Mouse (Mus musculus): ENCODE data around the gene Snx20.
"Not testable (repeated sequence)": the region's sequence is repeated elsewhere in the genome, so short reads cannot be mapped to it uniquely, and the experiment has no call there.

Snx20 gene

GRCm38 (mm10) chr8:88635474-88636397, at the start of gene Snx20:
Gene Snx20, minus strand, starts transcription at chr8:88636128.
- peak; percentile 53 for DNase-seq

GRCm38 (mm10) chr8:88683656-88684289, 47.8 kb upstream of the Snx20 start:
- DNase-seq = no peak

- DNase-seq = no peak
Measured at GRCm38 (mm10) chr8:88681046-88681445, 45.1 kb upstream of the Snx20 start.

GRCm38 (mm10) chr8:88680566-88680965, 44.6 kb upstream of the Snx20 start:
- no peak for DNase-seq

- no peak for DNase-seq
Measured at GRCm38 (mm10) chr8:88677071-88677470, 41.1 kb upstream of the Snx20 start.

GRCm38 (mm10) chr8:88675372-88676165, 39.6 kb upstream of the Snx20 start:
- no peak for DNase-seq

- DNase-seq = no peak
Measured at GRCm38 (mm10) chr8:88673859-88674258, 37.9 kb upstream of the Snx20 start.

- DNase-seq = no peak
Measured at GRCm38 (mm10) chr8:88671575-88671974, 35.6 kb upstream of the Snx20 start.

- peak; percentile 62 for DNase-seq
Measured at GRCm38 (mm10) chr8:88670782-88671181, 34.9 kb upstream of the Snx20 start.

- DNase-seq = peak; percentile 58
Measured at GRCm38 (mm10) chr8:88668400-88669086, 32.6 kb upstream of the Snx20 start.

- DNase-seq = no peak
Measured at GRCm38 (mm10) chr8:88666435-88666834, 30.5 kb upstream of the Snx20 start.

GRCm38 (mm10) chr8:88664947-88665346, 29.0 kb upstream of the Snx20 start:
- no peak for DNase-seq

GRCm38 (mm10) chr8:88664121-88664520, 28.2 kb upstream of the Snx20 start:
- no peak for DNase-seq

- DNase-seq = no peak
Measured at GRCm38 (mm10) chr8:88662401-88662821, 26.5 kb upstream of the Snx20 start.

- DNase-seq = no peak
Measured at GRCm38 (mm10) chr8:88659873-88660272, 23.9 kb upstream of the Snx20 start.

GRCm38 (mm10) chr8:88655334-88655733, 19.4 kb upstream of the Snx20 start:
- DNase-seq = no peak

GRCm38 (mm10) chr8:88651122-88651521, 15.2 kb upstream of the Snx20 start:
- not testable (repeated sequence) for DNase-seq

GRCm38 (mm10) chr8:88650016-88650708, 14.2 kb upstream of the Snx20 start:
- no peak for DNase-seq

GRCm38 (mm10) chr8:88648322-88648721, 12.4 kb upstream of the Snx20 start:
- DNase-seq = no peak

- DNase-seq = peak; percentile 75
Measured at GRCm38 (mm10) chr8:88646837-88647778, 11.2 kb upstream of the Snx20 start, which contains the start of gene Nod2. Gene Nod2, plus strand, starts transcription at chr8:88647315.
